ENCODE assay signal across 12 mouse cellular contexts in genomic region chr2:11391725-11392124, GRCm38 (mm10).
DNase-seq lines count a peak whose midpoint lies in the region; ATAC-seq and TF ChIP-seq lines count a peak whose summit lies in the region.
"Had no signal": no experiment of that assay in that cellular context is flagged by ENCODE, and none has a peak within 500 bp of the region (broad histone marks: within the 10 kb centered on the region; RNA-seq: fewer than 3 reads in every experiment).

No protein-coding gene starts in this region.

- no peaks in the 10 kb centered on the region for H3K27me3 ChIP-seq in embryonic facial prominence, embryonic 10.5 days (replicated peaks; ENCODE audit: low read depth, poor library complexity, severe bottlenecking)
- H3K27me3 ChIP-seq in hindbrain, embryonic 13.5 days = no peaks in the 10 kb centered on the region
- H3K27me3 ChIP-seq in midbrain, embryonic 12.5 days = no peaks in the 10 kb centered on the region
- no peaks in the 10 kb centered on the region for H3K27me3 ChIP-seq in intestine, postnatal 0 days (replicated peaks; ENCODE audit: control insufficient read depth, insufficient read depth, low read length)
- H3K27me3 ChIP-seq: kidney, embryonic 15.5 days; lung, embryonic 15.5 days had no signal

- H3K27ac ChIP-seq in embryonic facial prominence, embryonic 10.5 days (replicated peaks) = peak overlapping the region; percentile 54
- 0 out of 2 replicates have a peak overlapping the region, but pooled peaks have one; percentile 36 for H3K27ac ChIP-seq in hindbrain, embryonic 13.5 days
- H3K27ac ChIP-seq in midbrain, embryonic 12.5 days (replicated peaks) = peak overlapping the region; percentile 64
- no peak overlapping the region for H3K27ac ChIP-seq in intestine, postnatal 0 days (ENCODE audit: low read depth, low read length)
- H3K27ac ChIP-seq: kidney, embryonic 15.5 days; lung, embryonic 15.5 days had no signal

- H3K36me3 ChIP-seq in embryonic facial prominence, embryonic 10.5 days (replicated peaks) = no peaks in the 10 kb centered on the region
- H3K36me3 ChIP-seq in hindbrain, embryonic 13.5 days = no peaks in the 10 kb centered on the region
- no peaks in the 10 kb centered on the region for H3K36me3 ChIP-seq in midbrain, embryonic 12.5 days
- H3K36me3 ChIP-seq in intestine, postnatal 0 days (ENCODE audit: control insufficient read depth, insufficient read depth) = no peaks in the 10 kb centered on the region
- H3K36me3 ChIP-seq: kidney, embryonic 15.5 days; lung, embryonic 15.5 days had no signal

- H3K4me3 ChIP-seq in embryonic facial prominence, embryonic 10.5 days = no peak overlapping the region
- no peak overlapping the region for H3K4me3 ChIP-seq in hindbrain, embryonic 13.5 days
- H3K4me3 ChIP-seq in midbrain, embryonic 12.5 days = no peak overlapping the region
- H3K4me3 ChIP-seq in intestine, postnatal 0 days (ENCODE audit: low read depth, low read length) = no peak overlapping the region
- H3K4me3 ChIP-seq: kidney, embryonic 15.5 days; lung, embryonic 15.5 days had no signal

- H3K9ac ChIP-seq in hindbrain, embryonic 13.5 days = no peak overlapping the region
- H3K9ac ChIP-seq in midbrain, embryonic 12.5 days (replicated peaks) = no peak overlapping the region
- no peak overlapping the region for H3K9ac ChIP-seq in intestine, postnatal 0 days (ENCODE audit: low read depth, low read length)
- H3K9ac ChIP-seq: kidney, embryonic 15.5 days; lung, embryonic 15.5 days had no signal

- no peaks in the 10 kb centered on the region for H3K9me3 ChIP-seq in embryonic facial prominence, embryonic 10.5 days
- H3K9me3 ChIP-seq in hindbrain, embryonic 13.5 days = no peaks in the 10 kb centered on the region
- no peaks in the 10 kb centered on the region for H3K9me3 ChIP-seq in midbrain, embryonic 12.5 days
- H3K9me3 ChIP-seq in intestine, postnatal 0 days (ENCODE audit: control insufficient read depth) = no peaks in the 10 kb centered on the region
- H3K9me3 ChIP-seq: kidney, embryonic 15.5 days; lung, embryonic 15.5 days had no signal

- peaks cover 8% of the 10 kb centered on the region for H3K4me1 ChIP-seq in embryonic facial prominence, embryonic 10.5 days
- peaks cover 7% of the 10 kb centered on the region; the same call in 1 of the 2 replicates for H3K4me1 ChIP-seq in hindbrain, embryonic 13.5 days (replicated peaks)
- H3K4me1 ChIP-seq in midbrain, embryonic 12.5 days = peaks cover 13% of the 10 kb centered on the region
- no peaks in the 10 kb centered on the region for H3K4me1 ChIP-seq in intestine, postnatal 0 days (replicated peaks; ENCODE audit: control insufficient read depth, insufficient read depth, low read length)
- H3K4me1 ChIP-seq: kidney, embryonic 15.5 days; lung, embryonic 15.5 days had no signal

- no peak overlapping the region for H3K4me2 ChIP-seq in hindbrain, embryonic 13.5 days
- no peak overlapping the region for H3K4me2 ChIP-seq in midbrain, embryonic 12.5 days (replicated peaks)
- H3K4me2 ChIP-seq in intestine, postnatal 0 days (replicated peaks; ENCODE audit: low read depth) = no peak overlapping the region
- H3K4me2 ChIP-seq: kidney, embryonic 15.5 days; lung, embryonic 15.5 days had no signal

- ATAC-seq in hindbrain, embryonic 13.5 days (ENCODE audit: low FRiP score) = peak; percentile 89
- ATAC-seq in midbrain, embryonic 12.5 days (ENCODE audit: low FRiP score, low read depth) = peak; percentile 73
- no peak for ATAC-seq in intestine, postnatal 0 days

- 20% methylated on average over 6 of the region's 6 CpGs for WGBS in embryonic facial prominence, embryonic 10.5 days
- WGBS in hindbrain, embryonic 13.5 days = 11% methylated on average over 6 of the region's 6 CpGs
- 8% methylated on average over 6 of the region's 6 CpGs for WGBS in midbrain, embryonic 12.5 days
- WGBS in intestine, postnatal 0 days = 76% methylated on average over 6 of the region's 6 CpGs

- DNase-seq in brain, embryonic 18.5 days (ENCODE audit: low read depth, low spot score) = peak; percentile 57
- peak; percentile 17 for DNase-seq in embryonic facial prominence, embryonic 10.5 days (ENCODE audit: low spot score)
- DNase-seq in lung, postnatal 25 days (ENCODE audit: low spot score) = no peak
- DNase-seq in thymus, adult 18-20 months = no peak
- no peak for DNase-seq in gastrocnemius, postnatal 4 days (ENCODE audit: low spot score in 2 of 2)
- DNase-seq: gastrocnemius, postnatal 36 days; thymus, postnatal 14 days had no signal

- no peak for TF ChIP-seq CTCF in intestine, postnatal 0 days (IDR thresholded peaks at IDR 0.05; ENCODE audit: low read depth)

Comparison
In these comparisons a context has a peak if more than half of its experiments do, and no peak if none do; other contexts are left out.
1. DNase-seq: peak in brain, embryonic 18.5 days (single experiment) and embryonic facial prominence, embryonic 10.5 days (single experiment); none in lung, postnatal 25 days (single experiment), thymus, adult 18-20 months (0 of 2) and gastrocnemius, postnatal 4 days (0 of 2).